Mouse (Mus musculus) ES-E14 (cell line): ENCODE results near the gene Rsad1.

Source experiments
- CHD2 ChIP-seq: IDR thresholded peaks from 2 replicates; pipeline ENCODE4 v1.6.1; 2014; ENCODE audit warnings: mild to moderate bottlenecking, low read depth, low read length, inconsistent platforms
- ZC3H11A ChIP-seq: IDR thresholded peaks from 2 replicates; pipeline ENCODE4 v1.6.1; 2012; ENCODE audit warnings: low read depth, mild to moderate bottlenecking, inconsistent platforms, low read length, borderline replicate concordance

- TF ChIP-seq CHD2 (no peak), ZC3H11A (no peak)
These were observed 22.8 kb upstream of the Rsad1 start for GRCm38 (mm10) chr11:94571850-94572249.
